Mouse (Mus musculus): ENCODE results near the gene Ly6g6f.

Gene Ly6g6f

GRCm38 (mm10) chr17:35079778-35080177 is 5.6 kb downstream of the Ly6g6f start:
- DNase-seq (ENCODE audit: low read depth, low spot score): no peak

GRCm38 (mm10) chr17:35077786-35078233 is 7.6 kb downstream of the Ly6g6f start, which contains the start of gene Ly6g6d:
Gene Ly6g6d (minus strand): TSS chr17:35078065.
- no peak for DNase-seq (ENCODE audit: low read depth, low spot score)

- DNase-seq (ENCODE audit: low read depth, low spot score): no peak
Measured at GRCm38 (mm10) chr17:35077285-35077684, 8.1 kb downstream of the Ly6g6f start.

- no peak for DNase-seq (ENCODE audit: low read depth, low spot score)
Measured at GRCm38 (mm10) chr17:35076507-35077176, 8.8 kb downstream of the Ly6g6f start, which contains the start of gene Ly6g6e. Gene Ly6g6e (plus strand): TSS chr17:35076902.

GRCm38 (mm10) chr17:35074097-35074496 is 11.3 kb downstream of the Ly6g6f start:
- DNase-seq (ENCODE audit: low read depth, low spot score): no peak

GRCm38 (mm10) chr17:35071454-35071853 is 14.0 kb downstream of the Ly6g6f start:
- DNase-seq (ENCODE audit: low read depth, low spot score): no peak

- DNase-seq (ENCODE audit: low read depth, low spot score): no peak
Measured at GRCm38 (mm10) chr17:35070556-35071229, 14.7 kb downstream of the Ly6g6f start.

- DNase-seq (ENCODE audit: low read depth, low spot score): no peak
Measured at GRCm38 (mm10) chr17:35068213-35068914, 17.0 kb downstream of the Ly6g6f start.

- no peak for DNase-seq (ENCODE audit: low read depth, low spot score)
Measured at GRCm38 (mm10) chr17:35066084-35066483, 19.3 kb downstream of the Ly6g6f start, which contains the start of gene Mpig6b. Gene Mpig6b (minus strand): TSS chr17:35066184.

- DNase-seq (ENCODE audit: low read depth, low spot score): no peak
Measured at GRCm38 (mm10) chr17:35064951-35065947, 20.2 kb downstream of the Ly6g6f start, which contains the start of gene Ly6g6c. Gene Ly6g6c (plus strand): TSS chr17:35065388.

GRCm38 (mm10) chr17:35064378-35064877 is 21.0 kb downstream of the Ly6g6f start:
- DNase-seq (ENCODE audit: low read depth, low spot score): no peak

- DNase-seq (ENCODE audit: low read depth, low spot score): no peak
Measured at GRCm38 (mm10) chr17:35063466-35063865, 21.9 kb downstream of the Ly6g6f start.

GRCm38 (mm10) chr17:35061299-35061698 is 24.1 kb downstream of the Ly6g6f start:
- no peak for DNase-seq (ENCODE audit: low read depth, low spot score)

GRCm38 (mm10) chr17:35060737-35061297 is 24.6 kb downstream of the Ly6g6f start:
- DNase-seq (ENCODE audit: low read depth, low spot score): no peak

- DNase-seq (ENCODE audit: low read depth, low spot score): no peak
Measured at GRCm38 (mm10) chr17:35060071-35060470, 25.3 kb downstream of the Ly6g6f start.

- DNase-seq (ENCODE audit: low read depth, low spot score): peak; percentile 72
Measured at GRCm38 (mm10) chr17:35058911-35059892, 26.2 kb downstream of the Ly6g6f start, which contains the start of gene Ddah2. Gene Ddah2 (plus strand): TSS chr17:35059035.

GRCm38 (mm10) chr17:35058316-35058715 is 27.1 kb downstream of the Ly6g6f start:
- no peak for DNase-seq (ENCODE audit: low read depth, low spot score)

GRCm38 (mm10) chr17:35057090-35057489 is 28.3 kb downstream of the Ly6g6f start:
- DNase-seq (ENCODE audit: low read depth, low spot score): no peak
